Mouse (Mus musculus) neural tube, embryonic 11.5 days (tissue): ENCODE measurements around the gene Lrrc61. TPM values are rescaled to one million over a fixed set of nuclear protein-coding genes. Genes with fewer than 3 reads are reported as not detected.
A peak's percentile ranks its signal among the peaks of the same experiment; 100 is the strongest.

Source experiments
- ATAC-seq: fragments of 200-750 bp; cut with Nextera tagmentation; 2 replicates; pipeline ENCODE4 v1.8.0; 2017; ENCODE audit warnings: moderate number of reproducible peaks, mild to moderate bottlenecking, moderate TSS enrichment, moderate library complexity; ENCODE audit not compliant: insufficient read depth, low FRiP score, low TSS enrichment
- DNase-seq: peaks from one replicate; pipeline ENCODE4 v3.0.0-alpha.2; 2015; ENCODE audit warnings: low spot score
- H3K27ac ChIP-seq: fragments of 300-500 bp; sonication (generic); 2 replicates; pipeline ENCODE4 v1.5.1; 2014; ENCODE audit warnings: low read depth, mild to moderate bottlenecking, low read length
- H3K27me3 ChIP-seq: fragments of 300-500 bp; sonication (generic); 2 replicates; pipeline ENCODE4 v1.6.1; 2014; ENCODE audit warnings: mild to moderate bottlenecking, low read length, mixed read lengths; ENCODE audit not compliant: control insufficient read depth, insufficient read depth
- H3K36me3 ChIP-seq: fragments of 300-500 bp; sonication (generic); 2 replicates; pipeline ENCODE4 v1.6.1; 2014; ENCODE audit warnings: mild to moderate bottlenecking, low read length, moderate library complexity, mixed read lengths; ENCODE audit not compliant: control insufficient read depth, insufficient read depth
- H3K4me1 ChIP-seq: fragments of 300-500 bp; sonication (generic); 2 replicates; pipeline ENCODE4 v1.6.1; 2014; ENCODE audit warnings: low read length, mixed read lengths; ENCODE audit not compliant: control insufficient read depth, insufficient read depth
- H3K4me2 ChIP-seq: fragments of 300-500 bp; sonication (generic); 2 replicates; pipeline ENCODE4 v1.6.1; 2014; ENCODE audit warnings: low read depth, mild to moderate bottlenecking, moderate library complexity
- H3K4me3 ChIP-seq: fragments of 300-500 bp; sonication (generic); 2 replicates; pipeline ENCODE4 v1.5.1; 2014; ENCODE audit warnings: low read depth, low read length
- H3K9ac ChIP-seq: fragments of 300-500 bp; sonication (generic); 2 replicates; pipeline ENCODE4 v1.6.1; 2014; ENCODE audit warnings: mild to moderate bottlenecking, low read length
- H3K9me3 ChIP-seq: fragments of 300-500 bp; sonication (generic); 2 replicates; pipeline ENCODE4 v1.6.1; 2016; ENCODE audit warnings: low read length; ENCODE audit not compliant: control insufficient read depth
- WGBS: fragments of 180-500 bp; shearing (Covaris S2); extraction: QIAGEN DNeasy Blood & Tissue Kit; methylation state at CpG from one replicate; pipeline ENCODE4 v1.1.7; 2014; 5-methylcytosine and 5-hydroxymethylcytosine counted together
- polyA plus RNA-seq: library from polyadenylated mRNA; unstranded; fragments of >200 nt; fragmentation: Nextera tagmentation; extraction: Ambion mirVana; gene quantifications from 2 replicates; pipeline ENCODE4 v1.2.1, GENCODE M21; 2014

Lrrc61 gene
- polyA plus RNA-seq, 1 experiment from 2014 or later: 18.7 TPM

- peaks cover 17% of the 10 kb centered on the region for H3K36me3 ChIP-seq
- peak overlapping the region; percentile 55 for H3K4me3 ChIP-seq
- H3K27ac ChIP-seq: peak overlapping the region; percentile 87
- H3K9me3 ChIP-seq: 0 out of 2 replicates have a peak, but pooled peaks cover 2% of the 10 kb centered on the region
- no peaks in the 10 kb centered on the region for H3K27me3 ChIP-seq
- DNase-seq: no peak
- H3K4me1 ChIP-seq: 0 out of 2 replicates have a peak, but pooled peaks cover 3% of the 10 kb centered on the region
- peak; percentile 71 for ATAC-seq
- H3K9ac ChIP-seq: peak overlapping the region; percentile 84
- peak overlapping the region; percentile 92 for H3K4me2 ChIP-seq
- 1% methylated on average over 28 of the region's 28 CpGs for WGBS
Observed at GRCm38 (mm10) chr6:48602080-48602741, 47.6 kb downstream of the Lrrc61 start.

- no peaks in the 10 kb centered on the region for H3K4me1 ChIP-seq
- H3K9me3 ChIP-seq: no peaks in the 10 kb centered on the region
- H3K36me3 ChIP-seq: no peaks in the 10 kb centered on the region
- DNase-seq (no peak), ATAC-seq (no peak)
- H3K4me3 ChIP-seq: no peak overlapping the region
- H3K4me2 ChIP-seq: no peak overlapping the region
- WGBS: 60% methylated on average over 2 of the region's 2 CpGs
- H3K27me3 ChIP-seq: no peaks in the 10 kb centered on the region
- H3K9ac ChIP-seq: no peak overlapping the region
- no peak overlapping the region for H3K27ac ChIP-seq
Observed at GRCm38 (mm10) chr6:48608124-48608523, 53.5 kb downstream of the Lrrc61 start.

- ATAC-seq: no peak
- H3K9ac ChIP-seq: no peak overlapping the region
- no peaks in the 10 kb centered on the region for H3K9me3 ChIP-seq
- 64% methylated on average over 7 of the region's 7 CpGs for WGBS
- DNase-seq: no peak
- no peaks in the 10 kb centered on the region for H3K4me1 ChIP-seq
- no peak overlapping the region for H3K27ac ChIP-seq
- 0 out of 2 replicates have a peak, but pooled peaks cover 5% of the 10 kb centered on the region for H3K36me3 ChIP-seq
- no peaks in the 10 kb centered on the region for H3K27me3 ChIP-seq
- H3K4me3 ChIP-seq: no peak overlapping the region
- no peak overlapping the region for H3K4me2 ChIP-seq
Observed at GRCm38 (mm10) chr6:48609512-48609911, 54.9 kb downstream of the Lrrc61 start.

- Histone ChIP-seq H3K9ac (no peak overlapping the region), H3K4me1 (no peaks in the 10 kb centered on the region), H3K36me3 (0 out of 2 replicates have a peak, but pooled peaks cover 5% of the 10 kb centered on the region), H3K4me3 (no peak overlapping the region), H3K4me2 (no peak overlapping the region), H3K27me3 (no peaks in the 10 kb centered on the region), H3K27ac (no peak overlapping the region), H3K9me3 (no peaks in the 10 kb centered on the region)
- ATAC-seq: no peak
- DNase-seq: no peak
- 82% methylated on average over 3 of the region's 3 CpGs for WGBS
Observed at GRCm38 (mm10) chr6:48610657-48611056, 56.1 kb downstream of the Lrrc61 start.

- ATAC-seq: no peak
- Histone ChIP-seq H3K36me3 (0 out of 2 replicates have a peak, but pooled peaks cover 5% of the 10 kb centered on the region), H3K4me2 (no peak overlapping the region), H3K9me3 (no peaks in the 10 kb centered on the region), H3K27ac (no peak overlapping the region), H3K4me1 (no peaks in the 10 kb centered on the region), H3K9ac (no peak overlapping the region), H3K4me3 (no peak overlapping the region), H3K27me3 (no peaks in the 10 kb centered on the region)
- 91% methylated on average over 4 of the region's 4 CpGs for WGBS
- DNase-seq: no peak
Observed at GRCm38 (mm10) chr6:48613464-48613863, 58.9 kb downstream of the Lrrc61 start.

- ATAC-seq: no peak
- H3K4me2 ChIP-seq: no peak overlapping the region
Observed at GRCm38 (mm10) chr6:48614756-48615155, 60.2 kb downstream of the Lrrc61 start.

GRCm38 (mm10) chr6:48620031-48620430 lies 65.4 kb downstream of the Lrrc61 start:
- Histone ChIP-seq H3K27me3 (no peaks in the 10 kb centered on the region), H3K27ac (no peak overlapping the region), H3K4me3 (no peak overlapping the region), H3K4me1 (no peaks in the 10 kb centered on the region), H3K36me3 (peaks cover 5% of the 10 kb centered on the region), H3K4me2 (no peak overlapping the region), H3K9me3 (no peaks in the 10 kb centered on the region), H3K9ac (no peak overlapping the region)
- DNase-seq (no peak), ATAC-seq (no peak)
- 92% methylated on average over 30 of the region's 30 CpGs for WGBS

More at GRCm38 (mm10) chr6:48614756-48615155, 60.2 kb downstream of the Lrrc61 start:
- Histone ChIP-seq H3K9me3 (no peaks in the 10 kb centered on the region), H3K27me3 (no peaks in the 10 kb centered on the region), H3K4me1 (no peaks in the 10 kb centered on the region), H3K36me3 (peaks cover 5% of the 10 kb centered on the region), H3K9ac (no peak overlapping the region), H3K27ac (no peak overlapping the region), H3K4me3 (no peak overlapping the region)
- WGBS: 92% methylated on average over 5 of the region's 5 CpGs
- no peak for DNase-seq

Other genes with a start within 250 kb of the Lrrc61 start
- 18.0 and 22.9 TPM in 2 replicates for gene Krba1, start 159.2 kb upstream of the Lrrc61 start, polyA plus RNA-seq
- gene Zfp467, start 109.0 kb upstream of the Lrrc61 start, polyA plus RNA-seq: 11.4 and 14.4 TPM in 2 replicates
- gene Sspo, start 106.6 kb upstream of the Lrrc61 start, polyA plus RNA-seq: 0.15 and 0.34 TPM in 2 replicates
- 59.7 and 70.8 TPM in 2 replicates for gene Atp6v0e2, start 17.2 kb upstream of the Lrrc61 start, polyA plus RNA-seq
- 1.6 and 2.8 TPM in 2 replicates for gene Rarres2, start 18.0 kb downstream of the Lrrc61 start, polyA plus RNA-seq
- not detected in 2 replicates for gene Gm45021, start 34.8 kb downstream of the Lrrc61 start, polyA plus RNA-seq
- gene Repin1, start 39.1 kb downstream of the Lrrc61 start, polyA plus RNA-seq: 39.8 and 47.5 TPM in 2 replicates
- gene Gm44965, start 39.1 kb downstream of the Lrrc61 start, polyA plus RNA-seq: not detected in 2 replicates
- gene Zfp775, start 47.3 kb downstream of the Lrrc61 start, polyA plus RNA-seq: 9.3 and 11.0 TPM in 2 replicates
- 1.6 TPM in 2 replicates for gene AI854703, start 72.0 kb downstream of the Lrrc61 start, polyA plus RNA-seq
- 0.18 and 0.23 TPM in 2 replicates for gene Gimap8, start 92.4 kb downstream of the Lrrc61 start, polyA plus RNA-seq
- 3.6 and 4.3 TPM in 2 replicates for gene Gimap9, start 121.3 kb downstream of the Lrrc61 start, polyA plus RNA-seq
- 4.9 and 5.4 TPM in 2 replicates for gene Gimap4, start 129.8 kb downstream of the Lrrc61 start, polyA plus RNA-seq
- gene Gimap6, start 153.4 kb downstream of the Lrrc61 start, polyA plus RNA-seq: 13.9 and 14.6 TPM in 2 replicates
- gene Gm28053, start 163.8 kb downstream of the Lrrc61 start, polyA plus RNA-seq: not detected in 2 replicates
- not detected in 2 replicates for gene Gimap7, start 163.8 kb downstream of the Lrrc61 start, polyA plus RNA-seq
- gene Gimap1, start 184.3 kb downstream of the Lrrc61 start, polyA plus RNA-seq: 6.4 TPM in 2 replicates
- 0.99 and 1.7 TPM in 2 replicates for gene Gimap5, start 191.4 kb downstream of the Lrrc61 start, polyA plus RNA-seq
- not detected in 2 replicates for gene Gimap3, start 216.1 kb downstream of the Lrrc61 start, polyA plus RNA-seq